Mouse (Mus musculus): ENCODE data around the gene Mfsd13b. TPM values are rescaled to one million over a fixed set of nuclear protein-coding genes. Genes with fewer than 3 reads are reported as not detected.
"Not testable (repeated sequence)": the region's sequence is repeated elsewhere in the genome, so short reads cannot be mapped to it uniquely, and the experiment has no call there.

Mfsd13b gene
- not detected in 2 replicates for total RNA-seq (2021)
- long read RNA-seq, experiment 1, partial matches to known transcripts, result 0 of 1 reads
- long read RNA-seq, experiment 1, other reads (novel, unspliced or antisense), result 1 of 1 reads
- long read RNA-seq, experiment 2, partial matches to known transcripts, result 0 of 2 reads
- long read RNA-seq, experiment 2, other reads (novel, unspliced or antisense), result 2 of 2 reads

DNA sequence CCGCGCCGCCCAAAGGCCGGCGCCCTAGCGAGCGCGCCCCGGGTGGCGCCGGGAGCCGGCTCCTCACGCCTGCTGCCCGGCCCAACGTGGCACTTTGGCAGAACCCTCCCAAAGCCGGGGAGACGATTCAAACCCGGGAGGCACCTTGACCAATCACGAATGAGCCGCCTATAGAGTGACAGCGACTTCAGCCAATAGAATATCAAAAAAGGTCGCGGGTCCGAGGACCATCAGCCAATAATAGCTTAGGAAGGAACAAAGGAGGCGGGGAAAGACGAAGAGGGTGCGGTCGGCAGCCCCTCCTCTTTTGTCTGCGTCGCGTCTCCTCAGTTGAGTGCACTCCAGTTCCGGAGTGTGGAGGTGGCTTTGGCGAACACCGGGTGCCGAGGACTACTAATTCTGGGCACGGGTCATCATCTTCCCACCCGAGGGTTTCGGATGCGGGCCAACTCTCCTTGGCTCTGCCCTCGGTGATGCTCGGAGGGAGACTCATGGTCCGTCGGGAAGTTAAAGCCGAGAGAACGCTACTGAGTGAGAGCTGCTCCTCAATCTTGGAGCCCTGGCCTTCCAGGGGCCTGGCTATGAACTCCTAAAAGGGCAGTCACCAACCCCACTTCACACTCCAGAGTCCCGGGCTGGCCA, at the start of gene Mfsd13b, which contains the start of gene Cdr2:
Gene Mfsd13b (plus strand): TSS at position 310 of the 642 bp plus-strand sequence.
Gene Cdr2 (minus strand): TSS at position 113 of the 642 bp plus-strand sequence.
- peak; percentile 96 for DNase-seq

- DNase-seq, result no peak
Measured at GRCm38 (mm10) chr7:120933110-120933509, 49.2 kb upstream of the Mfsd13b start.

- DNase-seq, result no peak
Measured at GRCm38 (mm10) chr7:120933680-120934195, 48.6 kb upstream of the Mfsd13b start.

DNA sequence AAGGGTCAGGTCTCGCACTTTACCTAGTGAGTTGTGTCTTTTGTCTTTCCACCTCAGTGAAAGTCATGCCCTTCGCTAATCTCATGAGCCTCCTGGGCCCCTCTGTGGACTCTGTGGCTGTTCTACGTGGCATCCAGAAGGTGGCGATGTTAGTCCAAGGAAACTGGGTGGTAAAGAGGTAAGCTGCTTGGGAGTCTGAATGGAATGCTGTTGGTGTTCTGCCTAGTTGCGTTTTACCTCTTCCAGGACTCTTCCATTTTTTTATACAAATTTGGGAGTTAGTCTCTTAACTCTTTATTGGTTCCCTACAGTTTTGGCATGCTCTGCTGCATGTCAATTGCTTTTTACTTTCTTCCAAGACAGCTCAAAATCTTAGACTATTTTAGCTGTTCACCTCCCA, 47.6 kb upstream of the Mfsd13b start:
- peak; percentile 69 for DNase-seq

GRCm38 (mm10) chr7:120936522-120936921, 45.8 kb upstream of the Mfsd13b start:
- DNase-seq, result no peak

GRCm38 (mm10) chr7:120938206-120938605, 44.1 kb upstream of the Mfsd13b start:
- DNase-seq, result no peak

GRCm38 (mm10) chr7:120940343-120940742, 42.0 kb upstream of the Mfsd13b start:
- DNase-seq, result peak; percentile 23

DNA sequence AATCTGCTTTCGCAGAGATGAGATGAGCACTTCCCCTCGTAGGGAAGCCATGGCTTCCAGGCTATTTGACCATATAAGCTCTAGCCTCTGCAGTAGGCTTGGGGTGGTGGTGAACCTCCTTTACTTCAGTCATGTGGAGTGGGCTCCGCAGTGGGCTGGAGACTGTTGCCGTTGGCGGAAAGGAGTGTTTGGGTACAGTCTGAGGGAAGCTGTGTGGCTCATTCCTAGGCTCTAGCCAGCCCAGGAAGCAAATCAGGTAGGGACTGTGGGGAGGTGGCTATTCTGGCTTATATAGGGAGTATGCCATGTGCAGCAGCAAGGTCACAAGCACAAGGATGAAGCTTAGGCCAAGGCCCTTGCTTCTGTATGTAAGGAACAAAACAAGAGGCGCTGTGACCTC, 41.1 kb upstream of the Mfsd13b start:
- DNase-seq, result no peak

- no peak for DNase-seq
Measured at GRCm38 (mm10) chr7:120942506-120942905, 39.8 kb upstream of the Mfsd13b start.

DNA sequence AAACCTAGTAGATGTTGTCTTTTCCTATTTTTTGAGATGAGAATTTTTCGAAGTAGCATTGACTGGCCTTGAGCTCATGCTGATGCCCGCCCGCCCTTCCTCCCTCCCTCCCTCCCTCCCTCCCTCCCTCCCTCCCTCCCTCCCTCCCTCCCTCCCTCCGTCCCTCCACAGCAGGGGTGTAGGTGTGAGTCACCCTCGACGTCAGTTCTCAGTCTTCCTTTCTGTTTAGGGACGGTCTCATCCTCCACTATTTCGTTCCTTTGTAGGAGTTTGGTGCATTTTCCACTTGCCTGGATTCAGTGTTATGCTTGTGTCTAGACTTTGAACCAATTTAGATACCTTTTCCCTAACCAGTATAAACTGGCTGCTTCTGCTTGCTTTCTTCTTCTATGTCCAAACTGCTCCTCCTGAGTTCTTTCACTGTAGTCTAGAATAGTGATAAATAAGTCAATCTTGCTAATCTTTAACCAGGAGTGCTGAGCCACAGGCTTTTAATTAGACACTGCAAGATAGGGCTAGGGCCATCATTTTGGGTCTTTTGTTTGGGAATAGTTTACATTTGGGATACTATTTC, 38.3 kb upstream of the Mfsd13b start:
- DNase-seq, result peak; percentile 56

DNA sequence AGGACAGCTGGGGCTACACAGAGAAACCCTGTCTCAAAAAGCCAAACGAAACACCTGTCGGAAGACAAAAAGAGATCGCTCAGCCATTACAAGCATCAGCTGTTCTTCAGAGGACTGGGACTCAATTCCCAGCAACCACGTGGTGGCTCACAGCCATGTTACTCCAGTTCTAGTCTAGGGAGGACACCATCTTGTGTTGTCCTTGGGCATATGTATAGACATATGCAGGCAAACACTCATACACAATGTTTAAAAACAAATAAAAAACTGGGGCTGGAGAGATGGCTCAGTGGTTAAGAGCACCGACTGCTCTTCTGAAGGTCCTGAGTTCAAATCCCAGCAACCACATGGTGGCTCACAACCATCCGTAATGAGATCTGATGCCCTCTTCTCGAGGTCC, 28.7 kb upstream of the Mfsd13b start:
- DNase-seq, result not testable (repeated sequence)

GRCm38 (mm10) chr7:120960116-120960515, 22.2 kb upstream of the Mfsd13b start:
- DNase-seq, result no peak

DNA sequence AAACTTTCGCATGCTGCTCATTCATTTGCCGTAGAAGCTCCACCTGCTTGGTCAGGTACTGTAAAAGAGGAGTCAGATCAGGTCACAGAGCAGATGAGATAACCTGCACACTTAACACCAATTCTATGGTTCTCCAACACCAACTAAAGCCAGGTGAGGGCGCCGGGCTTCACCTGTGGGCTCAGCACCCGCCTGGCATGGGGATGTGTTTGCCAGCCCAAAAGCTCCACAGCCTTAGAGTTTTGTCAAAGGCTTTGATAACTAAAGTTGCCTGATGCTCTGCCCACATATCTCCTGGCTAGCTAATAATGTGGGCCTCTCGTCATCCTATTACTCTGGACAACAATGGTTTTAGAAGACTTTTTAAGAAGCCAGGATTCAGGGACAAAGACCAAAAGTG, 21.7 kb upstream of the Mfsd13b start:
- no peak for DNase-seq

DNA sequence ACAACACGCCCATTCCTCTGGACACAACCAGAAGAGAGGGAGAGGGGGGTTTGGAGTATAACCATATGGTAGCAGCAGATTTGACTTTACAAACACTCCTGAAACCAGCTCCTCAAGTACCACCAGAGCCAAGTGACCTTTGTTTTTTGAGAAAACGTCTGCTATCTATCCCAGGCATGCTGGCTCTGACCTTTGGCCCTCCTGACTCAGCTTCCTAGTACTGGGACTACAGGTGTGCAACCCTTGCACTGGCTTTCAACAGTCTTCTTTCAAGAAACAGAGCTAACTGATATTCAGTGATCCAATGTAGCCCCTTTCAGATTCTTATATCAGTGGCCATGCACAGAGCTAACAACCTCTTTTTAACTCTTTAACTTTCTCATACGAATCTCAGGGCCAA, 20.4 kb upstream of the Mfsd13b start:
- DNase-seq, result no peak

- DNase-seq, result no peak
Measured at GRCm38 (mm10) chr7:120963126-120963525, 19.2 kb upstream of the Mfsd13b start.

DNA sequence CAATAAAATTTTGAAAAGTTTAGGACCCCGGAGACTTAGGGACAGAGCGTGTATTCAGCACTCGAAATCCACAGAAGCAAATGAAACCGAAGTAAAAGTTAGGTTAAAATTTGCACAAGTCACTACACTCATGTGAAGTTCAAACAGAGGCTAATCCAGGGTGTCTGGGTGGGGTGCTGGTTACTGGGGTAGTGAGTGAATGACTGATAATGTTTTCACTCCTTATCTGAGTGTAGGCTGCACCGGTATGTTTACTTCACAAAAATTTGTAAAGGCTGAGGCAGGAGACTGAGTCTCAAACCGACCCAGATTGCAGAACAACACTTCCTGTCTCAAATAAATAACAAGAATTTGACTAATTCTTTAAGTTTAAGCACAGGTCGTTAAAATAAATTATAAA, 13.1 kb upstream of the Mfsd13b start:
- DNase-seq, result no peak

GRCm38 (mm10) chr7:120970112-120970511, 12.2 kb upstream of the Mfsd13b start:
- no peak for DNase-seq

DNA sequence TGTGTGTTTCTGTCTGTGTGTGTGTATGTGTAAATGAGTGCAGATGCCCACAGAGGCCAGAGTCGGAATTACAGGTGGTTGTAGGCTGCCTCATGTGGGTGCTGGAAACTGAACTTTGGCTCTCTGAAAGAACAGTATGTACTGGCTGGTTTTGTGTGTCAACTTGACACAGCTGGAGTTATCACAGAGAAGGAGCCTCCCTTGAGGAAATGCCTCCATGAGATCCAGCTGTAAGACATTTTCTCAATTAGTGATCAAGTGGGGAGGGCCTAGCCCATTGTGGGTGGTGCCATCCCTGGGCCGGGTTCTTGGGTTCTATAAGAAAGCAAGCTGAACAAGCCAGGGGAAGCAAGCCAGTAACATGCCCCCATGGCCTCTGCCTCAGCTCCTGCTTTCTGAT, 9.8 kb upstream of the Mfsd13b start:
- not testable (repeated sequence) for DNase-seq

DNA sequence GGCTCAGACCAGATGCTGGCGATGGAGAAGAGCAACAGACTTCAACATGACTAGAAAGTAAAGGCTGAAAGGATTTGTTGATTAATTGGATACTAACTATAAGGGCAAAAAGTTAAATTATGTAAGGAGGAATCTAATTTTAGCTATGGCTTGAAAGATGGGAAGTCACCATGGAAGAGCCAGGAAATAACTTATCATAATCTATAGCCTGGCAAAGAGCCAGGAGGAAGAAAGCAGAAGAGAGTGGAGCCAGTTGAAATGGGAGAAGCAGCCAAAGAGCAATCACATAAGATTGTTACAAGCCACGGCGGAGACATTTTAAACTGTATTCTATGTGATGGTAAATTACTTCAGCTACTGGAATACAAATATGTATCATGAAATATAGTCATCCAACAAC, 8.3 kb upstream of the Mfsd13b start:
- no peak for DNase-seq

DNA sequence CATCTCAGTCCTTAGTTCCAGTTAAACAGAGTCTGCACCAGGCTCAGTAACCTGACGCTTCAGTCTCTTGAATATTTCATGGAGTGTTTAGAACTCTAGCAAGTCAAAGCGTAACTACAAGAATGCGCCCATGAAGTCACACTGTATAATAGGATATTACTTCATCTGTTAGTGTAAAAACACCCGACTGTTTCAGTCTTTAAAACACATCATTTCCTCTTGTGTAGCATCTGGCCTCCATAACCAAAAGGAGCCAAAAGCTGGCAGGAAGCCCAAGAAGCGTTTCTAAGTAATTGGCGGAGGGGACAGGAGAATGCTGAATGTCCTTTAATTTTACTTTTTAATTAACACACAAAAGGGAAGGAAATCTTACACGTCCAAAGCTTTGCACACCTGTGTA, 5.2 kb upstream of the Mfsd13b start:
- DNase-seq, result peak; percentile 15

DNA sequence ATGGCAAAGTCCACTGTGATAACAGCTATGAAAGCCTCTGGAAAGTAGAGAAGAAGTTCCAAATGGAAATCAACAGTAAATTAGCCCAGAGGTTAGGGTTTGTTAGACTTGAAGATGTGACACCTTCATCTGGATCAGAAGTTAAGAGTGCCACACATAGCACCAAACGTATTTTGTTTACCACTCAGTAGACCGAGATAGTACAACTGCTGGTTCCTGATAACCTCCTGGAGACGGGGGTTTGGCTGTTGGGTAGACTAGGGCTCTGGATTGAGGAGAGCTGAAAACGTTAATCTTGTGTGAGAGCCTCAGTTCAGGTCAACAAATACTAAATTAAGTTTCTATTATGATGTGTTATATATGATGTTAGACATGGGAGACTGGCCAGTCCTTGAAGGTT, 2.3 kb upstream of the Mfsd13b start:
- no peak for DNase-seq

- DNase-seq, result peak; percentile 46
Measured at GRCm38 (mm10) chr7:120980931-120981924, 1.1 kb upstream of the Mfsd13b start.

Measured in adrenal gland, postnatal 14 days (tissue).